Mouse (Mus musculus) heart, adult 2 months (tissue): Measurements from ENCODE around the gene Tnip1. TPM values are rescaled to one million over a fixed set of nuclear protein-coding genes. Genes with fewer than 3 reads are reported as not detected.
A peak's percentile ranks its signal among the peaks of the same experiment; 100 is the strongest.
"Not testable (repeated sequence)": the region's sequence is repeated elsewhere in the genome, so short reads cannot be mapped to it uniquely, and the experiment has no call there.

Experiments used
- DNase-seq, 2 experiments: peaks; one replicate each; pipeline ENCODE4 v3.0.0; 2021
- H3K27ac ChIP-seq: fragments of 200-600 bp; 2 replicates; pipeline ENCODE4 v1.8.1; 2022
- H3K27me3 ChIP-seq: fragments of 200-500 bp; 2 replicates; pipeline ENCODE4 v1.6.1; 2012; ENCODE audit warnings: mild to moderate bottlenecking, low read length, inconsistent platforms, mixed read lengths; ENCODE audit not compliant: control insufficient read depth, insufficient read depth
- H3K36me3 ChIP-seq: fragments of 200-500 bp; 2 replicates; pipeline ENCODE4 v1.6.1; 2012; ENCODE audit warnings: low read length, inconsistent platforms; ENCODE audit not compliant: control insufficient read depth, insufficient read depth
- H3K4me1 ChIP-seq: fragments of 200-500 bp; 2 replicates; pipeline ENCODE4 v1.6.1; 2011; ENCODE audit warnings: low read length; ENCODE audit not compliant: control insufficient read depth, insufficient read depth
- H3K4me3 ChIP-seq: fragments of 200-600 bp; 2 replicates; pipeline ENCODE4 v1.8.1; 2022
- H3K79me2 ChIP-seq: fragments of 200-500 bp; replicated peaks from 2 replicates; pipeline ENCODE4 v1.6.1; 2012; ENCODE audit warnings: mild to moderate bottlenecking, inconsistent platforms, low read length, moderate library complexity, mixed read lengths; ENCODE audit not compliant: control insufficient read depth, insufficient read depth
- H3K9ac ChIP-seq: fragments of 200-500 bp; 2 replicates; pipeline ENCODE4 v1.6.1; 2012; ENCODE audit warnings: low read depth, mild to moderate bottlenecking, control low read depth, inconsistent platforms, low read length, mixed read lengths
- CTCF ChIP-seq: fragments of 200-600 bp; IDR thresholded peaks from 2 replicates; pipeline ENCODE4 v1.8.1; 2022; ENCODE audit warnings: antibody characterized with exemption, mild to moderate bottlenecking, moderate library complexity
- EP300 ChIP-seq: fragments of 200-500 bp; IDR thresholded peaks from 2 replicates; pipeline ENCODE4 v1.6.1; 2011; ENCODE audit warnings: low read depth, low read length, control low read depth; ENCODE audit not compliant: insufficient read depth
- POLR2A ChIP-seq: fragments of 200-500 bp; IDR thresholded peaks from 2 replicates; pipeline ENCODE4 v1.6.1; 2011; ENCODE audit warnings: mild to moderate bottlenecking, low read depth, low read length, control low read depth; ENCODE audit not compliant: insufficient read depth
- WGBS: fragments of 180-500 bp; shearing (Covaris S2); methylation state at CpG from one replicate; pipeline ENCODE4 v1.1.7; 2018; 5-methylcytosine and 5-hydroxymethylcytosine counted together
- intact Hi-C: fragments of 180-260 bp; cut with DNase I; formaldehyde crosslinking; loops from one replicate; pipeline ENCODE4 v1.15.1; 2025
- polyA plus RNA-seq: library from polyadenylated mRNA; depleted of rRNA; stranded (reverse); fragments of >200 nt; gene quantifications from 2 replicates; pipeline ENCODE4 v1.2.3, GENCODE M21; 2012
- total RNA-seq, 2 experiments: library from RNA; stranded (reverse); gene quantifications; 2 replicates each; pipeline ENCODE4 v1.2.3; 2021

Tnip1 gene
- total and polyA plus RNA-seq, 3 experiments = 25.9 to 34.4 (median 31.9) TPM

DNA sequence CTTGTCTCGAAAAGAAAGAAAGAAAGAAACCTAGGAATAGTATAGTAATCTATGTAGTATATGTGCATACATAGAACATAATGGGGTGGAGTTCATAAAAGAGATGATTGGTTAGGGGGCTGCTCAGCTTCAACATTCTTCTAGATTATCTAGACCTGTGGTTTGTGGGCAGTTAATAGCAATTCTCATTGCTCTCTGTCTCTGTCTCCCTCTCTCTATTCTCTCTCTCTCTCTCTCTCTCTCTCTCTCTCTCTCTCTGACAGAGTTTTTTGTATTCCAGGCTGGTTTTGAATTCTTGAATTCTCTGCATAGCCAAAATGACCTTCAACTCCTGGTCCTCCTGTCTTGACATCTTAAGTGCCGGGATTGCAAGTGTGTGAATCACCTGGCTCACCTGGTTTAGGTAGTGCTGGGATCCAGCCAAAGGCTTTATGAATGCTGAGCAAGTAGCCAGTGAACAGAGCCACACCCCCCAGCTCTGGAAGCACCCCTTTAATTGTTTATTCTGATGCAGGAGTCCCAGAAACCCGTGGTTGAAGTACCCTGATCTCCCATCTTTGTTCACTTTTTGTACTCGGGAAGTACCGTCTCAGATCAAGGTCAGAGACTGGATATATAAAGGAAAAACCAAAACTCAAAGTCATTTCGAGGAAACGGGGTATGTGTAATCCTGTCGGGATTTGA, 8.8 kb upstream of the Tnip1 start:
- intact Hi-C loops = no loop called here
- H3K79me2 ChIP-seq = no peaks in the 10 kb centered on the region
- no peak overlapping the region for H3K9ac ChIP-seq
- H3K27ac ChIP-seq = no peak overlapping the region
- H3K4me1 ChIP-seq = peaks cover 5% of the 10 kb centered on the region
- H3K27me3 ChIP-seq = no peaks in the 10 kb centered on the region
- WGBS = 45% methylated on average over 8 of the region's 8 CpGs
- H3K36me3 ChIP-seq = no peaks in the 10 kb centered on the region
- DNase-seq = no peak
- no peak overlapping the region for H3K4me3 ChIP-seq
- TF ChIP-seq CTCF (no peak), POLR2A (no peak), EP300 (no peak)

DNA sequence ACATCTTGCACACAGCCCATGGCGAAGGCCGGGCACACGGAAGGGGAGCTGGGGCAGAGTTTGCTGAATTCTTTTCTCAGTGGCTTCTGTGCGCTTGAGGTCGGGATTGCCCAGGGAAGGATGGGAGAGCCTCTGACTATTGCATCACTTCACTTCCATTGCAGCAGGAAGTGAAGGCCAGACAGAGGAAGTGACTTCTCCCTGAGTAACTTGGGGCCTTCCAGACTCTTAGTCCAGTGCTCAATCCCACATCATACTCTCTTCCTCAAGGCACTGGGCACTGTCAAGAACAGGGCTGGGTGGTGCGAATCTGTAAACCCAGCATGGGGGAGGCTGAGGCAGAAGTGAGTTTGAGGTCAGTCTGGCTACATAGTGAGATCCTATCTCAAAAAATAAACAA, 2.5 kb upstream of the Tnip1 start:
- TF ChIP-seq EP300 (no peak), POLR2A (no peak), CTCF (no peak)
- intact Hi-C loops = no loop called here
- Histone ChIP-seq H3K79me2 (no peaks in the 10 kb centered on the region), H3K27ac (no peak overlapping the region), H3K27me3 (no peaks in the 10 kb centered on the region), H3K36me3 (no peaks in the 10 kb centered on the region), H3K9ac (no peak overlapping the region), H3K4me1 (peaks cover 5% of the 10 kb centered on the region), H3K4me3 (no peak overlapping the region)
- DNase-seq = no peak
- 63% methylated on average over 6 of the region's 6 CpGs for WGBS

DNA sequence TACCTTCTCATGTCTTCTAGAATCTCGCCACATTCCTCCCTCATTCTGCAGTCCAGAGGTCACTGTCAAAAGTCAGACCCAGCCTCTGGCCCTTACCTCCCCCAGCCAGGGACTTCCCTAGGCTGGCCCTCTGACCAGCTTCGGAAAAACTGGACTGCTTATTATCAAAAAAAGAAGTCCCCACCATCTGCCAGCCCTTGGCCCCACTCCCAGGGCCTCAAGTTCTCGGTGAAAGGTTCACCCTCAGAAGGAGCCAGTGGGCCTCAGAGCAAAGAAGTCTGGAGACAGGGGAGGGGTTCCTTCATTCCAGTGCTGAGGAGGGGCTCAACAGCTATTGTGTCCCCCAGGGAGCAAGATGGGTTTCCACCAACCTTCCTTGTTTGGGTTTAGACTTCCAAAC, 796 bp downstream of the Tnip1 start:
- H3K27ac ChIP-seq = peak overlapping the region; percentile 60
- DNase-seq = peak in 1 of 2 experiments; percentile 32
- H3K36me3 ChIP-seq = no peaks in the 10 kb centered on the region
- no peaks in the 10 kb centered on the region for H3K79me2 ChIP-seq
- intact Hi-C loops = no loop called here
- H3K27me3 ChIP-seq = no peaks in the 10 kb centered on the region
- H3K4me3 ChIP-seq = no peak overlapping the region; the same call in 1 of the 2 replicates
- no peak for TF ChIP-seq POLR2A
- TF ChIP-seq CTCF = no peak
- TF ChIP-seq EP300 = no peak
- H3K9ac ChIP-seq = no peak overlapping the region
- H3K4me1 ChIP-seq = peaks cover 5% of the 10 kb centered on the region
- 31% methylated on average over 3 of the region's 3 CpGs for WGBS

DNA sequence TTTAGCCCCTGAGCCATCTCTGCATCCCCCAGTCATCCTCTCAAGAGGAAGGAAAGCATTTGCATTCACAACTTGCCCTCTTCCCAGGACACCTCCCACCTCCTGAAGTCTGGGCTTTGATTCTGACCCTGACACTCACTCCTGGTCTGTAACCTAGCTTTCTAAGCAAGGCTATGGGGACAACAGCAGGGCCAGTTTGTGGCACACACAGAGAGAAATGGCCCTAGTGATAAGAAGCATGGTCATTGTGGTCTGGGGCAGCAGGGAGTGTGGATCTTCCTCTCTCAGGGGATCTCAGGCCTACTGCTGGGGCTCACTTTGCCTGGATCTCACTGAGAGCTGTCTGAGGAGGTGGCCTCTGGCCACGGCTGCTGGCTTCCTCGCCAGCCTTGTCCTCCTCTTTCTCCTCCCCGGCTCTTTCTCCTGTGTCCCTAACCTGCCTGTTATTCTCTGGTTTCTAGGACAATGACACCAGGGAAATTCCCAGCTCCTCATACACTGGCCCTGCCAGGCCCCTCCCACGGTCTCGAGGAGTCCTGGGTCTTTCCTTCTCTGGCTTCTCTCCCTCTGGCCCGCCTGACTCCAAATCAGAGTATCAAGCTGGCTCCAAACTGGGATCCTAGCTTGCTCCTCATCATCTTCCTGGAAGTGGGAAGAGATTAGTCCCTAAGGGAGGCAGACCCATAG, 1.4 kb downstream of the Tnip1 start:
- H3K27ac ChIP-seq = peak overlapping the region; percentile 60
- H3K79me2 ChIP-seq = no peaks in the 10 kb centered on the region
- H3K36me3 ChIP-seq = no peaks in the 10 kb centered on the region
- H3K4me3 ChIP-seq = no peak overlapping the region
- H3K4me1 ChIP-seq = peaks cover 5% of the 10 kb centered on the region
- DNase-seq = peak in 1 of 2 experiments; percentile 30
- WGBS = 40% methylated on average over 6 of the region's 6 CpGs
- intact Hi-C loops = no loop called here
- no peaks in the 10 kb centered on the region for H3K27me3 ChIP-seq
- TF ChIP-seq EP300 = no peak
- no peak for TF ChIP-seq POLR2A
- TF ChIP-seq CTCF = no peak
- 0 out of 2 replicates have a peak overlapping the region, but pooled peaks have one; percentile 4 for H3K9ac ChIP-seq

DNA sequence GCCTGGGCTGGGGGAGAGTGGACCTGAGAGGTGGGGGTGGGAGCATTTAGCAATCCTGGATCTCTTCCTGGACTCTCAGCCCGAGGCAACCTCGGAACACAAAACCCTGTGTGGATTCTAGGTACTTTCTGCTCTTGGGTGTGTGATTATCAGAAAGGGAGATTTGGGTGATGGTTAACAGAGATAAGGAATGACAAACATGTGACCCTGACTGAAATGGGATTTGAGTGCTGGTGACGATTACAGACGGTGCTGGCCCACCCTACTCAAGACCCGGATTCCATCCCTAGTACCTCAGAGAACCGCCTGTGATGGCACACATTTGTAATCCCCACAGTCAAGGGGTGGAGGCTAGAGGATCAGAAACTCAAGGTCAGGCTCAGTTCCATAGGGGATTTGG, 2.5 kb downstream of the Tnip1 start:
- Histone ChIP-seq H3K36me3 (no peaks in the 10 kb centered on the region), H3K79me2 (no peaks in the 10 kb centered on the region), H3K27me3 (no peaks in the 10 kb centered on the region), H3K4me1 (peaks cover 6% of the 10 kb centered on the region), H3K4me3 (no peak overlapping the region), H3K9ac (no peak overlapping the region), H3K27ac (no peak overlapping the region)
- intact Hi-C loops = no loop called here
- DNase-seq = no peak
- no peak for TF ChIP-seq EP300
- no peak for TF ChIP-seq POLR2A
- TF ChIP-seq CTCF = no peak
- 78% methylated on average over 6 of the region's 6 CpGs for WGBS

DNA sequence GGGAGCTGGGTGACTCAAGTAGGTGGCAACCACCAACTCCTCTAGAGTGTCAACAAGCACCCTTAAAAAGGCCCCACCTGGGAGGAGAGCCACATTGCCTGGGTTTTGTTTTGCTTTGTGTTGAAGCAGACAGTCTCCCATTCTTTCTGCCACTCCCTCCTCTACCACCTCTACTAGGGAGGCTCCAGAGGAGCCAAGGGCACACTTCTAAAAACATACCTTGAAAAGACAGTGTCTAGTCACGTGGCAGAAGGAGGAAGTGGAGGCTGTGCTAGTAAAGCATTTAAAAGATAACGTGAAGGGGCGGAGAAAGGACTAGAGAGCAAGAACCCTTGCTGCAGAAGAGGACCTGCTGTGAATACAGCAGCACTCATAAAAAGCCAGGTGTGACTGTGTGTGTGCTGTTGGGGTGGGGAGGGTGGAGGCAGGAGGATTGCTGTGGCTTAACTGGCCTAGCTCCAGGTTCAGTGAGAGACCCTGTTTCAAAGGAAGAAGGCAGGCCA, 4.1 kb downstream of the Tnip1 start:
- Histone ChIP-seq H3K9ac (no peak overlapping the region), H3K27ac (no peak overlapping the region), H3K4me3 (no peak overlapping the region), H3K27me3 (no peaks in the 10 kb centered on the region), H3K36me3 (no peaks in the 10 kb centered on the region), H3K4me1 (peaks cover 6% of the 10 kb centered on the region), H3K79me2 (no peaks in the 10 kb centered on the region)
- WGBS = 21% methylated on average over 3 of the region's 3 CpGs
- DNase-seq = no peak
- no peak for TF ChIP-seq CTCF
- TF ChIP-seq POLR2A = no peak
- TF ChIP-seq EP300 = no peak
- intact Hi-C loops = no loop called here

DNA sequence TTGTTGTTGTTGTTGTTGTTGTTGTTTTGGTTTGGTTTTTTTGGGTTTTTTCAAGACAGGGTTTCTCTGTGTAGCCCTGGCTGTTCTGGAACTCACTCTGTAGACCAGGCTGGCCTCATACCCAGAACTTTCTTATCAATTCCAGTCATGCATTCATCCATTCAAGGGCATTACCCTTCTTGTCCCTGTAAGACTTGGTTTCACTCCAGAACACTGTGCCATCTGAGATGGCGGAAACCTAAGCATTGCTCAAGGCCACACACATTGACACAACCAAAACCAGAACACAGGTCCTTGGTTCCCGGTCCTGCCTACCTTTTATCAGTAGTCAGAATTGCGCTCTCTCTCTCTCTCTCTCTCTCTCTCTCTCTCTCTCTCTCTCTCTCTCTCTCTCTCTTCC, 5.0 kb downstream of the Tnip1 start:
- H3K79me2 ChIP-seq, H3K27ac ChIP-seq: not testable (repeated sequence)

More for the DNA sequence above, 5.0 kb downstream of the Tnip1 start:
- 85% methylated on average over 3 of the region's 3 CpGs for WGBS
- not testable (repeated sequence) for H3K4me3 ChIP-seq, H3K36me3 ChIP-seq, H3K4me1 ChIP-seq, H3K9ac ChIP-seq, DNase-seq, H3K27me3 ChIP-seq
- intact Hi-C loops = loop anchor here (2.0 kb wide), 1 partner anchor 17 kb away; no protein-coding TSS in a partner anchor
